Mouse (Mus musculus): ENCODE measurements at regions not wholly inside any gene's neighbourhood (a gene's known extent, or its start where the extent isn't known, plus 50 kb on each side); places are given as distances from the start of the nearest gene placed in this dataset.

- in situ Hi-C loops (cut with MboI; ENCODE audit: low pct_unique_long_range_greater_than_20kb in 1 of 2, low sequenced_read_pairs in 2 of 2, unreplicated experiment in 1 of 2), result no loop called here
These were observed 225.6 kb downstream of the Bcl2l11 start for GRCm38 (mm10) chr2:128351405-128351804.

GRCm38 (mm10) chr2:128352533-128352932 lies 226.7 kb downstream of the Bcl2l11 start:
- in situ Hi-C loops (cut with MboI; ENCODE audit: low pct_unique_long_range_greater_than_20kb in 1 of 2, low sequenced_read_pairs in 2 of 2, unreplicated experiment in 1 of 2), result no loop called here

GRCm38 (mm10) chr2:128353457-128353856 lies 227.6 kb downstream of the Bcl2l11 start:
- in situ Hi-C loops (cut with MboI; ENCODE audit: low pct_unique_long_range_greater_than_20kb in 1 of 2, low sequenced_read_pairs in 2 of 2, unreplicated experiment in 1 of 2), result no loop called here

GRCm38 (mm10) chr2:128356326-128356725 lies 230.5 kb downstream of the Bcl2l11 start:
- in situ Hi-C loops (cut with MboI; ENCODE audit: low pct_unique_long_range_greater_than_20kb in 1 of 2, low sequenced_read_pairs in 2 of 2, unreplicated experiment in 1 of 2), result no loop called here

- in situ Hi-C loops (cut with MboI; ENCODE audit: low pct_unique_long_range_greater_than_20kb in 1 of 2, low sequenced_read_pairs in 2 of 2, unreplicated experiment in 1 of 2), result no loop called here
These were observed 231.9 kb upstream of the Spdye4c start for GRCm38 (mm10) chr2:128359106-128359505.

GRCm38 (mm10) chr2:128360517-128360916 lies 230.5 kb upstream of the Spdye4c start:
- in situ Hi-C loops (cut with MboI; ENCODE audit: low pct_unique_long_range_greater_than_20kb in 1 of 2, low sequenced_read_pairs in 2 of 2, unreplicated experiment in 1 of 2), result no loop called here

GRCm38 (mm10) chr2:128361436-128361835 lies 229.6 kb upstream of the Spdye4c start:
- in situ Hi-C loops (cut with MboI; ENCODE audit: low pct_unique_long_range_greater_than_20kb in 1 of 2, low sequenced_read_pairs in 2 of 2, unreplicated experiment in 1 of 2), result no loop called here

GRCm38 (mm10) chr2:128364161-128364560 lies 226.8 kb upstream of the Spdye4c start:
- in situ Hi-C loops (cut with MboI; ENCODE audit: low pct_unique_long_range_greater_than_20kb in 1 of 2, low sequenced_read_pairs in 2 of 2, unreplicated experiment in 1 of 2), result no loop called here

GRCm38 (mm10) chr2:128365004-128365403 lies 226.0 kb upstream of the Spdye4c start:
- in situ Hi-C loops (cut with MboI; ENCODE audit: low pct_unique_long_range_greater_than_20kb in 1 of 2, low sequenced_read_pairs in 2 of 2, unreplicated experiment in 1 of 2), result no loop called here

GRCm38 (mm10) chr2:128365775-128366174 lies 225.2 kb upstream of the Spdye4c start:
- in situ Hi-C loops (cut with MboI; ENCODE audit: low pct_unique_long_range_greater_than_20kb in 1 of 2, low sequenced_read_pairs in 2 of 2, unreplicated experiment in 1 of 2), result no loop called here

- in situ Hi-C loops (cut with MboI; ENCODE audit: low pct_unique_long_range_greater_than_20kb in 1 of 2, low sequenced_read_pairs in 2 of 2, unreplicated experiment in 1 of 2), result no loop called here
These were observed 223.5 kb upstream of the Spdye4c start for GRCm38 (mm10) chr2:128367266-128368150.

- in situ Hi-C loops (cut with MboI; ENCODE audit: low pct_unique_long_range_greater_than_20kb in 1 of 2, low sequenced_read_pairs in 2 of 2, unreplicated experiment in 1 of 2), result no loop called here
These were observed 222.3 kb upstream of the Spdye4c start for GRCm38 (mm10) chr2:128368534-128369273.

GRCm38 (mm10) chr2:128370821-128371220 lies 220.2 kb upstream of the Spdye4c start:
- in situ Hi-C loops (cut with MboI; ENCODE audit: low pct_unique_long_range_greater_than_20kb in 1 of 2, low sequenced_read_pairs in 2 of 2, unreplicated experiment in 1 of 2), result no loop called here

- in situ Hi-C loops (cut with MboI; ENCODE audit: low pct_unique_long_range_greater_than_20kb in 1 of 2, low sequenced_read_pairs in 2 of 2, unreplicated experiment in 1 of 2), result no loop called here
These were observed 218.8 kb upstream of the Spdye4c start for GRCm38 (mm10) chr2:128372204-128372603.

GRCm38 (mm10) chr2:128373363-128374252 lies 217.4 kb upstream of the Spdye4c start:
- in situ Hi-C loops (cut with MboI; ENCODE audit: low pct_unique_long_range_greater_than_20kb in 1 of 2, low sequenced_read_pairs in 2 of 2, unreplicated experiment in 1 of 2), result no loop called here

GRCm38 (mm10) chr2:128374253-128374566 lies 216.8 kb upstream of the Spdye4c start:
- in situ Hi-C loops (cut with MboI; ENCODE audit: low pct_unique_long_range_greater_than_20kb in 1 of 2, low sequenced_read_pairs in 2 of 2, unreplicated experiment in 1 of 2), result no loop called here

- in situ Hi-C loops (cut with MboI; ENCODE audit: low pct_unique_long_range_greater_than_20kb in 1 of 2, low sequenced_read_pairs in 2 of 2, unreplicated experiment in 1 of 2), result no loop called here
These were observed 216.1 kb upstream of the Spdye4c start for GRCm38 (mm10) chr2:128374926-128375325.

GRCm38 (mm10) chr2:128375827-128376226 lies 215.2 kb upstream of the Spdye4c start:
- in situ Hi-C loops (cut with MboI; ENCODE audit: low pct_unique_long_range_greater_than_20kb in 1 of 2, low sequenced_read_pairs in 2 of 2, unreplicated experiment in 1 of 2), result no loop called here

- in situ Hi-C loops (cut with MboI; ENCODE audit: low pct_unique_long_range_greater_than_20kb in 1 of 2, low sequenced_read_pairs in 2 of 2, unreplicated experiment in 1 of 2), result no loop called here
These were observed 213.8 kb upstream of the Spdye4c start for GRCm38 (mm10) chr2:128377176-128377575.
